ENCODE assay signal across 9 mouse cellular contexts in the genomic region with DNA sequence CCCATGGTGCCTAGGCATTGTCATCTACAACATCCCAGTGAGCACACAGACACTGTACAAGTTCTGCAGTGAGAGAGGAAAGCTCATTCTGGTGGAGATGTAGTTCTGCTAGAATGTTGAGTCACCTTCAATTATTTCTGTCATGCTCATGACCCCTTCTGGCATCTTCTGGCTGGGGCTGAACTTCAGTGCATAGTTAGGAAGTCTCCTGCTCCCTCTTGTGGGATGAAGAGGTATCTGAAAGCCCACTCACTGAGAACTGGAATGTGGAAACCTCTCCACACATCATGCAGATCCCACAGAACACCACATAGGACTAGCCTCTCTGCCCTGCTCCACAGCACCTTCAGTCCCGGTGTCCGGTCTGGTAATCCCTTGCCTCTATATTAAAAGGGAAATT. TPM values are rescaled to one million over a fixed set of nuclear protein-coding genes. Genes with fewer than 3 reads are reported as not detected.
A peak's percentile ranks its signal among the peaks of the same experiment; 100 is the strongest.
DNase-seq lines count a peak whose midpoint lies in the region.
"Had no signal": no experiment of that assay in that cellular context is flagged by ENCODE, and none has a peak within 500 bp of the region (broad histone marks: within the 10 kb centered on the region; RNA-seq: fewer than 3 reads in every experiment).

No protein-coding gene starts in this region.

- intact Hi-C loops in gastrocnemius, postnatal 14 days (cut with DNase I; ENCODE audit: low total_unique reads), result no loop called here

- DNase-seq in gastrocnemius, postnatal 14 days, result peak; percentile 4
- no peak for DNase-seq in gastrocnemius, adult 8-10 months (ENCODE audit: low spot score in 2 of 2)
- DNase-seq in urinary bladder, postnatal 14 days (ENCODE audit: low spot score), result peak; percentile 13
- DNase-seq in urinary bladder, adult 18-20 months (ENCODE audit: low spot score in 2 of 2), result no peak
- DNase-seq in heart, postnatal 4 days, result peak; percentile 40
- DNase-seq in lung, postnatal 10 days, result peak; percentile 60
- peak; percentile 66 for DNase-seq in thymus, postnatal 25 days
- DNase-seq in cerebellum, postnatal 25 days, result no peak

RNA-seq across cellular contexts. Expression of a gene that starts 2.6 kb away (rescaled TPM):
- total RNA-seq in gastrocnemius, postnatal 14 days (2021), result 1 to 10 TPM; 1.5 to 2.3 TPM
- total RNA-seq in gastrocnemius, adult 8-10 months (2022), result under 1 TPM in 3 of 4 experiments, not detected in 1; 0.29 to 0.86 (median 0.81) TPM
- total RNA-seq in heart, postnatal 4 days (2021), result under 1 TPM; 0.69 to 0.72 TPM

RNA-seq across cellular contexts. Expression of a gene that starts 21.5 kb away (rescaled TPM):
- total RNA-seq in gastrocnemius, postnatal 14 days (2021), result under 1 TPM; 0.27 to 0.29 TPM
- total RNA-seq in gastrocnemius, adult 8-10 months (2022), result under 1 TPM in 3 of 4 experiments, not detected in 1; 0.19 to 0.34 (median 0.31) TPM
- total RNA-seq in heart, postnatal 4 days (2021), result under 1 TPM; 0.36 to 0.38 TPM
- total RNA-seq: layer of hippocampus, adult 18-20 months had no signal

RNA-seq across cellular contexts. Expression of a gene that starts 38.6 kb away (rescaled TPM):
- total RNA-seq in gastrocnemius, postnatal 14 days (2021), result not detected
- total RNA-seq in gastrocnemius, adult 8-10 months (2022), result not detected
- not detected for total RNA-seq in heart, postnatal 4 days (2021)
- total RNA-seq: layer of hippocampus, adult 18-20 months had no signal

RNA-seq across cellular contexts. Expression of a gene that starts 58.3 kb away (rescaled TPM):
- total RNA-seq in gastrocnemius, postnatal 14 days (2021), result not detected
- total RNA-seq in gastrocnemius, adult 8-10 months (2022), result not detected
- not detected for total RNA-seq in heart, postnatal 4 days (2021)
- total RNA-seq: layer of hippocampus, adult 18-20 months had no signal

Comparison
In these comparisons a context has a peak if more than half of its experiments do, and no peak if none do; other contexts are left out.
1. DNase-seq: peak in gastrocnemius, postnatal 14 days (single experiment), urinary bladder, postnatal 14 days (single experiment), heart, postnatal 4 days (single experiment), lung, postnatal 10 days (single experiment) and thymus, postnatal 25 days (single experiment); none in gastrocnemius, adult 8-10 months (0 of 2), urinary bladder, adult 18-20 months (0 of 2) and cerebellum, postnatal 25 days (0 of 2).